ENCODE assay signal across 8 mouse cellular contexts in genomic region chr9:63132673-63133601, GRCm38 (mm10). TPM values are rescaled to one million over a fixed set of nuclear protein-coding genes. Genes with fewer than 3 reads are reported as not detected.
DNase-seq lines count a peak whose midpoint lies in the region; ATAC-seq lines count a peak whose summit lies in the region.

No protein-coding gene starts in this region.

- H3K36me3 ChIP-seq in megakaryocyte, embryonic 14.5 days (replicated peaks; ENCODE audit: low read length), result no peaks in the 10 kb centered on the region

- H3K27me3 ChIP-seq in megakaryocyte, embryonic 14.5 days (replicated peaks), result peaks cover 55% of the 10 kb centered on the region

- peak overlapping the region; percentile 97 for H3K4me3 ChIP-seq in megakaryocyte, embryonic 14.5 days (replicated peaks)

- H3K4me1 ChIP-seq in megakaryocyte, embryonic 14.5 days, result peaks cover 57% of the 10 kb centered on the region

- DNase-seq in ZHBTc4 (ENCODE audit: low read depth, low spot score), result peak; percentile 99
- DNase-seq in cerebellum, postnatal 4 days (ENCODE audit: low spot score in 2 of 2), result peak; percentile 80 to 93
- DNase-seq in gastrocnemius, postnatal 10 days, result peak; percentile 92
- peak; percentile 90 to 95 for DNase-seq in left cerebral cortex, adult 9 months (ENCODE audit: low spot score in 2 of 2)
- DNase-seq in right cerebral cortex, adult 2 months (ENCODE audit: low spot score in 2 of 2), result peak; percentile 95 to 96
- peak; percentile 71 for DNase-seq in urinary bladder, postnatal 10 days (ENCODE audit: low spot score)

- H3K9me3 ChIP-seq in megakaryocyte, embryonic 14.5 days, result peaks cover 3% of the 10 kb centered on the region

- ATAC-seq in inflammation-experienced regulatory T-cells, adult 6 months, result peak; percentile 94

RNA-seq across cellular contexts. Expression of gene Skor1, which starts 15.8 kb away (rescaled TPM):
- under 1 TPM in 1 of 2 experiments, not detected in 1; 0.09 TPM for total RNA-seq in gastrocnemius, postnatal 10 days (2021)
- polyA plus RNA-seq in inflammation-experienced regulatory T-cells, adult 6 months (2017; shearing (Covaris generic)), result not detected
- 0.13 TPM in 1 of 2 replicates, not detected in the other for polyA plus RNA-seq in megakaryocyte, embryonic 14.5 days (2012; ENCODE audit: insufficient read depth, low replicate concordance)

Comparison
In these comparisons a context has a peak if more than half of its experiments do, and no peak if none do; other contexts are left out.
1. Peak in every context shown above with its lines: DNase-seq, ATAC-seq and H3K4me3 ChIP-seq.